16 mouse cellular contexts compared by ENCODE assay signal in genomic region chr1:42238408-42238807, GRCm38 (mm10).
DNase-seq lines count a peak whose midpoint lies in the region; ATAC-seq and TF ChIP-seq lines count a peak whose summit lies in the region.
"Had no signal": no experiment of that assay in that cellular context is flagged by ENCODE, and none has a peak within 500 bp of the region (broad histone marks: within the 10 kb centered on the region; RNA-seq: fewer than 3 reads in every experiment).

No protein-coding gene starts in this region.

- no peak overlapping the region for H3K9ac ChIP-seq in lung, postnatal 0 days (replicated peaks; ENCODE audit: low read depth)
- no peak overlapping the region for H3K9ac ChIP-seq in stomach, postnatal 0 days (ENCODE audit: low read length)
- H3K9ac ChIP-seq: embryonic facial prominence, embryonic 13.5 days; hindbrain, embryonic 15.5 days; lung, embryonic 15.5 days; midbrain, embryonic 12.5 days; neural tube, embryonic 13.5 days had no signal

- no peak for TF ChIP-seq EP300 in lung, postnatal 0 days (IDR thresholded peaks at IDR 0.05)
- no peak for TF ChIP-seq EP300 in stomach, postnatal 0 days (optimal IDR thresholded peaks at IDR 0.05)

- DNase-seq in adrenal gland, postnatal 14 days = peak; percentile 40
- DNase-seq in adrenal gland, adult 8-10 months = no peak
- peak; percentile 27 for DNase-seq in heart, postnatal 4 days
- no peak for DNase-seq in heart, postnatal 36 days
- DNase-seq in lung, postnatal 0 days (ENCODE audit: low spot score) = no peak
- DNase-seq in lung, adult 18-20 months = no peak
- no peak for DNase-seq in stomach, postnatal 0 days (ENCODE audit: low spot score)
- DNase-seq: kidney, postnatal 4 days; right cerebral cortex, postnatal 4 days had no signal

- intact Hi-C loops in heart, postnatal 36 days (cut with DNase I) = loop anchor here (2.0 to 10.0 kb wide), 3 partner anchors 342 to 964 kb away; no protein-coding TSS in a partner anchor

- no peak overlapping the region for H3K4me3 ChIP-seq in lung, postnatal 0 days (ENCODE audit: low read depth, low read length)
- no peak overlapping the region for H3K4me3 ChIP-seq in stomach, postnatal 0 days (ENCODE audit: low read depth, low read length)
- H3K4me3 ChIP-seq: embryonic facial prominence, embryonic 13.5 days; hindbrain, embryonic 15.5 days; lung, embryonic 15.5 days; midbrain, embryonic 12.5 days; neural tube, embryonic 13.5 days had no signal

- no peak for ATAC-seq in lung, postnatal 0 days
- no peak for ATAC-seq in stomach, postnatal 0 days (ENCODE audit: low FRiP score, low TSS enrichment)
- ATAC-seq in CD4-positive, CD25-positive, alpha-beta regulatory T cell, adult 4 months = no peak
- ATAC-seq: forebrain, embryonic 16.5 days had no signal

- H3K4me2 ChIP-seq in lung, postnatal 0 days (replicated peaks; ENCODE audit: low read depth, low read length) = no peak overlapping the region
- H3K4me2 ChIP-seq in stomach, postnatal 0 days (replicated peaks; ENCODE audit: low read depth) = no peak overlapping the region
- H3K4me2 ChIP-seq: embryonic facial prominence, embryonic 13.5 days; hindbrain, embryonic 15.5 days; lung, embryonic 15.5 days; midbrain, embryonic 12.5 days; neural tube, embryonic 13.5 days had no signal

- no peak overlapping the region for H3K27ac ChIP-seq in lung, postnatal 0 days (ENCODE audit: low read length)
- no peak overlapping the region for H3K27ac ChIP-seq in stomach, postnatal 0 days (replicated peaks)
- H3K27ac ChIP-seq: embryonic facial prominence, embryonic 13.5 days; hindbrain, embryonic 15.5 days; lung, embryonic 15.5 days; midbrain, embryonic 12.5 days; neural tube, embryonic 13.5 days had no signal

- WGBS in lung, postnatal 0 days = 66% methylated on average over 3 of the region's 3 CpGs
- 87% methylated on average over 3 of the region's 3 CpGs for WGBS in stomach, postnatal 0 days

- no peaks in the 10 kb centered on the region for H3K4me1 ChIP-seq in lung, postnatal 0 days (ENCODE audit: insufficient read depth, low read depth, low read length)
- no peaks in the 10 kb centered on the region for H3K4me1 ChIP-seq in stomach, postnatal 0 days (replicated peaks; ENCODE audit: control insufficient read depth, insufficient read depth)

- H3K9me3 ChIP-seq in lung, postnatal 0 days (ENCODE audit: low read length) = no peaks in the 10 kb centered on the region
- H3K9me3 ChIP-seq in stomach, postnatal 0 days (ENCODE audit: control insufficient read depth, low read length) = no peaks in the 10 kb centered on the region
- H3K9me3 ChIP-seq: embryonic facial prominence, embryonic 13.5 days; hindbrain, embryonic 15.5 days; lung, embryonic 15.5 days; midbrain, embryonic 12.5 days; neural tube, embryonic 13.5 days had no signal

- peak; percentile 50 for TF ChIP-seq CTCF in lung, postnatal 0 days (IDR thresholded peaks at IDR 0.05)
- TF ChIP-seq CTCF in stomach, postnatal 0 days (IDR thresholded peaks at IDR 0.05; ENCODE audit: low read depth) = peak; percentile 66

- H3K36me3 ChIP-seq in lung, postnatal 0 days (ENCODE audit: insufficient read depth, low read length) = no peaks in the 10 kb centered on the region
- no peaks in the 10 kb centered on the region for H3K36me3 ChIP-seq in stomach, postnatal 0 days (ENCODE audit: control insufficient read depth, insufficient read depth, low read length)
- H3K36me3 ChIP-seq: embryonic facial prominence, embryonic 13.5 days; hindbrain, embryonic 15.5 days; lung, embryonic 15.5 days; midbrain, embryonic 12.5 days; neural tube, embryonic 13.5 days had no signal

- H3K27me3 ChIP-seq in lung, postnatal 0 days (replicated peaks; ENCODE audit: insufficient read depth, low read length) = no peaks in the 10 kb centered on the region
- no peaks in the 10 kb centered on the region for H3K27me3 ChIP-seq in stomach, postnatal 0 days (ENCODE audit: control insufficient read depth, insufficient read depth, low read length)
- H3K27me3 ChIP-seq: embryonic facial prominence, embryonic 13.5 days; hindbrain, embryonic 15.5 days; lung, embryonic 15.5 days; midbrain, embryonic 12.5 days; neural tube, embryonic 13.5 days had no signal

Comparison
In these comparisons a context has a peak if more than half of its experiments do, and no peak if none do; other contexts are left out.
1. DNase-seq: peak in adrenal gland, postnatal 14 days (single experiment) and heart, postnatal 4 days (single experiment); none in adrenal gland, adult 8-10 months (single experiment), heart, postnatal 36 days (0 of 2), lung, postnatal 0 days (single experiment), lung, adult 18-20 months (0 of 2) and stomach, postnatal 0 days (single experiment).